Mouse (Mus musculus) right cerebral cortex, postnatal 4 days (tissue): ENCODE measurements around the gene Tab1.

ENCODE experiments used
- DNase-seq: peaks from one replicate; pipeline ENCODE4 v3.0.0-alpha.2; 2022

Tab1 gene

GRCm38 (mm10) chr15:80132993-80133586 is at the start of gene Tab1:
Gene Tab1, plus strand, starts transcription at chr15:80133127.
- peak; percentile 93 for DNase-seq

DNA sequence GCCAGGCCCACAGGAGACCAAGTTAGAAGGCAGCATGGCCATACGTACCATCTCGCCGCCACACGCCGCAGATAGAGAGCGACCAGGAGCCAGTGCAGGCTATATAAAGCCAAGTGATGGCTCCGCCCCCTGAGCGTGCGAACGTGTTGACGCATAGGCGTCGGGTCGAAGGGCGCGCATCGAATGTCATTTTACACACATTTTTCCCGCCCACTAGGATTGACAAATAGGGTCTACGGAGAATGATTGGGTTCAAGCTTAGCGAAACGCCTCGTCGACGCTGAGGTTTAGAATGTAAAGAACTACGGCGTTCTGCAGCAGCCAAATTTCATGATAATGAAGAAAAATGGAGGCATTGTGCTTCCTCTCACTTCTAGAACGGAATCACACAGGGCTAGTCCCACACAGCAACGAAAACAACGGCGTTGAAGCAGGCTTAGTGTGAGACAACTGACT is 49.6 kb upstream of the Tab1 start:
- peak; percentile 98 for DNase-seq

- DNase-seq = peak; percentile 22
Measured at GRCm38 (mm10) chr15:80083740-80084139, 49.2 kb upstream of the Tab1 start.

DNA sequence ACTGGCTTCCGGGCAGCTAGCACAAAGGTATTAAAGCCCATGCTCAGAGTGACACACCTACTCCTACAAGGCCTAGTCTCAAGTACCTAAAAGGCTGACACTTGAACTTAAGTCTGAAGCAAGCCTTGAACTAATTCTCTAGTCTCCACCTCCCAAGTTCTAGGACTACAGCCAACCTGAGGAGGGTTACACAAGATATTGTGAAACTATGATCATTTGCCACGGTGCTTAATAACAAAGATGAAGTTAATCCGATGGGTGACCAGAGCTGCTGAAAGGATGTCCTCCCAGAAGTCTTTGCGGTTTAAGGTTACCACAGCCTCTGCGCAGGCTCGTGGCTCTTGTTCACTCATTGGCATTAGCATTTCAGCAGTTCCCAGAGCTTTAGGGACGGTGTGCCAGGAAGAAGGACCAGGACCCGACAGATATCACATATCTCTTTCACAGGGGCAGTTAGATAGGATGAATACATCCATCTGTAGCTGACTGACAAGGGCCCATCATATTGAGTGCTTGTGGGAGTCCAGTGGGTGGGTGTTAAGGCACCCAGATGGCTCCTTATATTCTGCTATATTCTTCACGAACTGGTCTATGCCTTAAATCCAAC is 45.4 kb upstream of the Tab1 start:
- DNase-seq = no peak

- peak; percentile 95 for DNase-seq
Measured at GRCm38 (mm10) chr15:80088637-80089036, 44.3 kb upstream of the Tab1 start.

GRCm38 (mm10) chr15:80090155-80090554 is 42.8 kb upstream of the Tab1 start:
- no peak for DNase-seq

DNA sequence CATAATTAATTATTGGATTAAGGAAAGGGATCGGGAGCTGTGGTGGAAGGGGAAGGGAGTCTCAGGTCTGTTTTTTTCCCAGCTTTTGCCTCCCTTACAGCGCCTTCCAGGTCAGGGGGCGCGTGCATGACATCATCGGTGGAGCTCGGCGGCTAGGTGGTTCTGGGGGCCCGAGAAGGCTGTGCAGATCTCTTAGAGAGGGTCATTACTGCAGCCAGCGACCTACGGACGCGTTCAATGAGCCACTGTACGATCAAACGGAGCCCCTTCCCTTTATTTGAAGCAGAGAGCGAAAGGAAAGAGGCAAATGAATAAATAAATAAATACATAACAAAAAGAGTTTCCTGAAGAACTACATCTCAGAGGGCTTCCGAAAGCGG is 42.2 kb upstream of the Tab1 start:
- DNase-seq = no peak

- DNase-seq = peak; percentile 93
Measured at GRCm38 (mm10) chr15:80091121-80091955, 41.6 kb upstream of the Tab1 start, which contains the start of the genes Syngr1 and Rpl3. Gene Syngr1, plus strand, starts transcription at chr15:80091334. Gene Rpl3, minus strand, starts transcription at chr15:80091868.

DNA sequence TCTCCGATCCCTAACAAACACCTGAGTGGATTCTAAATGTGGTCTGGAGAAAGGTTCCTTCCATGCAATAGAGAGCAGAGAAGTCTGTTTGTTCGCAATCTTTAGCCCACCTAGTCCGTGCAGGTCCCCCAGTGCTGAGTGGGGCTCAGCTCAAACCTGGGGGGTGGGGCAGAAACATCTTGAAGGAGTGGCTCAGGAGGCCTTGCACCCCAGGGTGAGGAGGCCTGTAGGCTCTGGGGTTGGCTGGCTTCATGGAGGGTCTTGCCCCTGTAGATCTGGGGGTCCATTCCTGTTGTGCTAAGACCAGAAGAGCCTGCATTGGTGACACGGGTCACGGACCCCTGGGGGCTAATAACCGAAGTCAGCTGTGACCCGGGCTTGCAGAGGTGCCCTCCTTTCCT is 40.9 kb upstream of the Tab1 start:
- DNase-seq = no peak

DNA sequence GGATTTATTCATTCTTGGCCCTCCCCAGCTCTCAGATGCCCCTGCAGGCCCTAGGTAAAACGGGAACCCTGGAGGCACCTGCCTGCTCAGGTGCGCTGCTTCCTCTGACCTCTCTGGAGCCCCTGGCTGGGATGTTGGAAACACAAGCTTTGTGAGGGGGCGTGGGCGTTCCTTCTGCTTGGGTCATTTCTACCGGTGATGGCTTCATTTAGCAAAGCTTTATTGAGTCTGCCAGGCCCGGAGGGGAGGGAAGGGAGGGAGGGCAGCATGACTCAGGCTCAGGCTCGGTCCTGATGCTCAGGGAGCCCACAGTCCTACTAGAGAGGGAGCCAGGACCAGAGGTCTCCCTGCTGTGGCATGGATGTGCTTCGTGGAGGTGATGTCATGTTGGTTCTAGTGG is 40.3 kb upstream of the Tab1 start:
- no peak for DNase-seq

DNA sequence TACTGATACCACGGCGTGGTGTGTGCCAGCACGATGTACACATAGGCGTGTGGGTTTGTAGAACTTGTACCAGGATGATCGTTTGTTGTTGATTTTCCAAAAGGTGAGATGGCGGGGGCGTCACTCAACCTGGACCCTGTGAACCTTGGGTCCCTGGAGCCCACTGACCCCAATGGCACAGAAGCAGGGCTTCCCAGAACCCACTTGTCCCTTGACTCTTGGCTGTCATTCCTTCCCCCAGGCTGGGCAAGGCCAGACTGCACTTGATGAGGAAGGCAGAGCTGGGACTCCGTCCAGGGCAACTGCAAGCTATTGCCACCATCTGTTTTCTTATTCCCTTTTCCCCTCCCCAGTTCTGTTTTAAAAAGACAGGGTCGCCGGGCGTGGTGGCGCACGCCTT is 38.7 kb upstream of the Tab1 start:
- no peak for DNase-seq

DNA sequence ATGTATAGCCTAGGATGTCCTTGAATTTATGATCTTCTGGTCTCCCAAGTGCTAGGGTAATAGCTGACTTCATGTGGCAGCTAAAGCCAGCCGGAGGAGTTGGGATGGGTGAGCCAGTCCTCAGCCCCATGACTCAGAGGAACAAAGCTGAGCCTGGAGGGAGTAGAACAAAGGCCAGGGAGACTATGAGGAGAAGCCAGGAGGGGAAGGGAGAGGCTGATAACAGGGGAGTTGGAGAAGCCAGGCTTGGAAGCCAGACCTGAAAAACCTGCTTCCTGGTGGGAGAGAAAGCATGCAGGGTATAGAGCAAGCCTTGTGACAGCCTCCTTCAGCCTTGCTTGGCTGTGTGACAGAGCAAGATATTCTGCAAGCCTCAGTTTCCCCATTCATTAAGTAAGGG is 37.3 kb upstream of the Tab1 start:
- no peak for DNase-seq

GRCm38 (mm10) chr15:80096406-80096805 is 36.5 kb upstream of the Tab1 start:
- DNase-seq = no peak

DNA sequence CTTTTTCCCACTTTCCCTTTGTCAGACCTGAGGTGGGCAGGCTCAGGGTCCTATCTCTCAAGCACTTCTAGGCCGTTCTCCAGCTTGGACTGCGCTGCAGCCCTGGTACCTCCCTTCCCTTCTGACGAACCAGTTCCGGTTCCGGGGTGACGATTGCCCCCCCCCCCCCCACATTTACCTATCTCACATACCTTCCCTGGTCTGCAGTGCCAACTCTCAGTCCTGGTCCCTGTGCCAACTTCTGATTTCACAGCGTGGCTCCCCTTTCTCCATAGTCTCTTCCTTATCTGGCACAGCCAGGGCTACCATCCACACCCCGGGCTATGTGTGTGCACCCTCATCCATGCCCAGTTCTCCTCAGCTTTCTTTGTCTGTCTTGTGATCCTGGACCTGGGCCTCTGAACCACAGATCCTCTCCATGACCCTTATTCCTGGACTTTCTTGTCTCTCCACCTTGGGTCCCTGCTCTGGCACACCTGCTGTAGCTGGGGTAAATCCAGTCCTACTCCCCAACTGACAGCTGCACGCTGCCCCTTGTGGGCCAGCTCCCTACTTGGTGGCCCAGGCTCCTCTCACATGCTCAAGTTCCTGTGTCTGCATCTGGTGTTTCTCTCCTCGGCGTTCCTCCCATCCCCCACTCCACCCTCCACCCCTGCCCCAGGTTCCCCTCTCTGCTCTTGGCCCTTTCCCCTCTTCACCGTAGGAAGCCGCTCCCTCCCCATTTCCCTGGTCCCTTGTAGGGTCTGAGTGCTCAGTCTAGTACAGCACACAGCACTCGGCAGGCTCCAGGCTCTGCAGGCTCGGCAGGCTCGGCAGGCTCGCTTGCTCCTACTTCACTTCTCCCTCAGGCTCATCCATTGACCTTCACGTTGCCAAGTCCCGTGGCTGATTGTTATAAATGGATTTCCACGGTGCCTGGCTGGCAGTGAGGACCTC is 35.7 kb upstream of the Tab1 start:
- no peak for DNase-seq

- DNase-seq = no peak
Measured at GRCm38 (mm10) chr15:80097999-80098461, 34.9 kb upstream of the Tab1 start.

GRCm38 (mm10) chr15:80098809-80099208 is 34.1 kb upstream of the Tab1 start:
- DNase-seq = no peak

GRCm38 (mm10) chr15:80099477-80099876 is 33.5 kb upstream of the Tab1 start:
- no peak for DNase-seq

DNA sequence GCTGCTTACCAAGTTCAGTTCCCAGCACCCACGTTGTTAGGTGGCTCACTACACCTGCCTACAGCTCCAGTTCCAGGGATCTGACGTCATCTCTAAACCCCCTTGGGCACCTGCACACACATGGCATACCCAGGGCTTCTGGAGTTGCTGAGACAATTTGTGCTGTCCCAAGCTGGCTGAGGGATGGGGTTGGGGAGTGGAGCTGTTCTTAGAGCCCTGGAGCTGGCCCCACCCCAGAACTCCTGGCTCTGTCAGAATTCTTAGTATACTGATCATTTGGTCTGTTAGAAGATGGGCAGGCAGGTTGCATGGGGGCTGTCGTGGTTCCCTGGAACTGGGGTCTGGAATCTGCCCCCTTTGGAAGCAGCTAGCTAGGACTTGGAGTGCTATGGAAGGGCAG is 32.7 kb upstream of the Tab1 start:
- no peak for DNase-seq

DNA sequence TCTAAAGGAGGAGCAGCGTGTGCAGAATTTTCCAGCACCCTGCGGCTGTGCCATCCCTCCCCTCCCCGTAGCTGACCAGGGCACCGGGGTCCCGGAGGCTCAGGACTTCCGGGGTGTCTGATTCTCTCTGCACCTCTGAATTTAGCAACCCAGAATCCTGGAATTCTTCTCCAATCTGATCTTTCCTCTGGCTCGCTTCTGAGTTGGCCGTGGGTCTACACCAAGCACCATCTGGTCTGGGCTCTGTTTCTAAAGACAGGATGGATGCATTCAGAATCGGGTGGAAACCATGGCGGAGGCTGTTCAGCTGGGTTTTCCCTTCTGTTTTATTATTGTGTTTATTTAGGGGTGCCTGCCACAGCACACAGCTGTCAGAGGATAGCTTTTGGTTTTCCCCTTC is 32.1 kb upstream of the Tab1 start:
- DNase-seq = no peak

GRCm38 (mm10) chr15:80101503-80101902 is 31.4 kb upstream of the Tab1 start:
- DNase-seq = no peak

DNA sequence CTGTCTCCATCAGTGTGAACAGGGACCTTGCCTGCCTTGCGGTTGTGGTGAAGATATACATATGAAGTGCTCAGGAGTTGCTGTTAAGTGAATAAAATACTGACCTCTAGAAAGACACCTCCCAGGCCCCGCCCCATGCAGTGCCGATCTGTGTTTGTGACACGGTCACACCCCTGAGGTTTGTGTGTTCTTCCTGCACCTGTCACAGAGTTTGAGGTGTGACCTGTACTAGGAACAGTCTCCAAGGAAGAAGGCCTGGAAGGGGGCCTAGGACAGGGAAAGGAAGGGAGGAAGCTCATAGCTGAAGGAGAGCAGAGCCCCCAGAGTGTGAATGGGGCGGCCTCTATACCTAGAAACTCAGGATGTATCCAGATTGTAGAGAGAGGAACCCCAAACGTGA is 30.4 kb upstream of the Tab1 start:
- DNase-seq = no peak

- no peak for DNase-seq
Measured at GRCm38 (mm10) chr15:80105490-80106410, 27.2 kb upstream of the Tab1 start.
